Mouse (Mus musculus) right cerebral cortex, postnatal 14 days (tissue): ENCODE data around the gene Lrsam1.
A peak's percentile ranks its signal among the peaks of the same experiment; 100 is the strongest.

Experiments used
- DNase-seq: peaks from one replicate; pipeline ENCODE4 v3.0.0; 2022

The Lrsam1 gene

DNA sequence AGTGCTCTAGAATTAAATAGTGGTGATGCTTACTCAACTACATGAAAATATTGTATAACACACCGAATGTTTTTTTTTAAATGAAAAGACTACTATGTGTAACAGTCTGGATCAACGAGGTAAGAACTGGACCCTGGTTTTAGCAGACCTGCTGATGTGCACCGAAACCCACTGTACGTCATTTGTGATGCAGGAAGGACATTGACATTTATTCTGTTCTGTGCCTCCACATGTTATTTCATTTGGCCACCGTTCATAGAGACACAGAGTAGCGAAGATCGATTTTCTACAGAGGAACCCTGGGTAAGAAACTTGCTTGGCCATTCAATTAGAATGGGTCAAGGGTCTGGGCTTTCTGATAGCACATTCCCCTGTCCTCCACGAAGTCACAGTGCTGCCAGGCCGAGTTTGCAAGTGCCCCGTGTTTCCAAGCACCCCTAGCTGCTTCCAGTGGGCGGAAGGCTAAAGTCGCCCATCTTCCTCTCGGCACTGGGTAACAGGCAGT lies 4.8 kb upstream of the Lrsam1 start:
- no peak for DNase-seq

GRCm38 (mm10) chr2:32965511-32966183 lies 4.2 kb upstream of the Lrsam1 start:
- DNase-seq, result no peak

DNA sequence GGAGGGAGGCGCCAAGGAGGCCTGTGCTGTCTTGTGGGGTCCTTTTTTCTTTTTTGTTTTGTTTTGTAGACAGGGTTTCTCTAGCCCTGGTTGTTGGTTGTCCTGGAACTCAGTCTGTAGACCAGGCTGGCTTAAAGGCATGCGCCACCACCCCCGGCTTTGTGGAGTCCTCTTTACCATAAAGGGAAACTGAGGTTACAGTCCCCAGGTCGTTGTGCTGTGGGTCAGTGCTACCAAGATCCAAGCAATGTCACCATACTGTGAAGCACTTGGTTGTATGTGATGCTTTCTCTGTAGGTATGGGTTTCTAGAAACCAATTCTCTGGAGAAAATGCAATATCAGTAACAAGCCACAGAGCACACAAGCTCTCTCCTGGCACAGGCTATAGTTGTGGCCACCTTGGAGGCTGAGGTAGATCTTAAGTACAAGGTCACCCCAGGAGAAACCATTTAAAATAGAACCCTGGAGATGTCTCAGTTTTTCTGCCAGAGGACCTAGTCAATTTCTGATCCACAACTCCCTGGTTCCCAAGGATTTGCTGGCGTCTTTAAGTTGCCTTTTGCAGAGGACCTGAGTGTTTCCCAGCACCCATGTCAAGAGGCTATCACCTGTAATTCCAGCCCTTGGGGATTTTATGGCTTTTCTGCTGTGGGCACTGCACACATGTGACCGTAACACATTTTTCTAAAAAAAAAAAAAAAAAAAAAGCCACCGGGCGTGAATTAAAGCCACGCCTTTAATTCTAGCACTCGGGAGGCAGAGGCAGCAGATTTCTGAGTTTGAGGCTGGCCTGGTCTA lies 3.4 kb upstream of the Lrsam1 start:
- DNase-seq, result no peak

GRCm38 (mm10) chr2:32963981-32964380 lies 2.6 kb upstream of the Lrsam1 start:
- DNase-seq, result no peak

- DNase-seq, result no peak
These were observed 2.1 kb upstream of the Lrsam1 start for GRCm38 (mm10) chr2:32963544-32963943.

- DNase-seq, result no peak
These were observed 1.4 kb upstream of the Lrsam1 start for GRCm38 (mm10) chr2:32962875-32963220.

GRCm38 (mm10) chr2:32962062-32962874 lies 854 bp upstream of the Lrsam1 start:
- no peak for DNase-seq

GRCm38 (mm10) chr2:32960273-32960672 lies 1.1 kb downstream of the Lrsam1 start:
- DNase-seq, result no peak

- peak; percentile 58 for DNase-seq
These were observed 4.1 kb downstream of the Lrsam1 start for GRCm38 (mm10) chr2:32957344-32957743.

GRCm38 (mm10) chr2:32954581-32954980 lies 6.8 kb downstream of the Lrsam1 start:
- no peak for DNase-seq

GRCm38 (mm10) chr2:32947454-32947853 lies 14.0 kb downstream of the Lrsam1 start:
- DNase-seq, result no peak

DNA sequence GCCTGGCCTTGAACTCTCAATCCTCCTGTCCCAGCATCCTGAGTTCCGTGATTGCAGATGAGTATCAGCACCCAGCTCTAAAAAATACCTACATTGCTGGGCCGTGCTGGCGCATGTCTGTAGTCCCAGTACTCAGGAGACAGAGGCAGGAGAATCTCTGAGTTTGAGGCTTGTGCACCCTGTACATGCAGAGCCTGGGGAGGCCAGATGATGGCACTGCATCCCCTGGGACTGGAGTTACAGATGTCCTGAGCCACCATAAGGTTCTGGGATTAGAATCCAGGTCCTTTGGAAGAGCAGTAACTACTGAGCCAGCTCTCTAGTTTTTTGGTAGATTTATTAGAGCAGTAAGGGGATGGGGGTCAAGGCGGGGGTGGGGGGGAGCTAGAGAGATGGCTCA lies 20.9 kb downstream of the Lrsam1 start:
- no peak for DNase-seq

- DNase-seq, result peak; percentile 49
These were observed 22.0 kb downstream of the Lrsam1 start for GRCm38 (mm10) chr2:32939418-32939817.

GRCm38 (mm10) chr2:32938741-32939140 lies 22.7 kb downstream of the Lrsam1 start:
- no peak for DNase-seq

DNA sequence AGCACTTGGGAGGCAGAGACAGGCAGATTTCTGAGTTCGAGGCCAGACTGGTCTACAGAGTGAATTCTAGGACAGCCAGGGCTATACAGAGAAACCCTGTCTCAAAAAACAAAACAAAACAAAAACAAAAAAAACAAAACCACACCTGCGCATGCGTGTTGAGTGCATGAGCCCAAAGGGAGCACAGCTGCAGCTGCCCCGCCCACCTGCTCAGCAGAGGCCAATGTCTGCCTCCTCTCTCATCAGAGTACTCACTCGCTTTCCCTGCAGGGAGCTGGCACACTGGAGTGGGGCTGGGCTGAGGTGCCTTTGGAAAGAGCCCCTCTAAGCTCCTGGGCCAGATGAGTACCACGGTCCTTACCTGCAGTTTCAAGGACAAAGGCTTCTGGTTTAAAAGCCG lies 29.7 kb downstream of the Lrsam1 start:
- DNase-seq, result no peak

- DNase-seq, result no peak
These were observed 32.2 kb downstream of the Lrsam1 start for GRCm38 (mm10) chr2:32928947-32929829.

DNA sequence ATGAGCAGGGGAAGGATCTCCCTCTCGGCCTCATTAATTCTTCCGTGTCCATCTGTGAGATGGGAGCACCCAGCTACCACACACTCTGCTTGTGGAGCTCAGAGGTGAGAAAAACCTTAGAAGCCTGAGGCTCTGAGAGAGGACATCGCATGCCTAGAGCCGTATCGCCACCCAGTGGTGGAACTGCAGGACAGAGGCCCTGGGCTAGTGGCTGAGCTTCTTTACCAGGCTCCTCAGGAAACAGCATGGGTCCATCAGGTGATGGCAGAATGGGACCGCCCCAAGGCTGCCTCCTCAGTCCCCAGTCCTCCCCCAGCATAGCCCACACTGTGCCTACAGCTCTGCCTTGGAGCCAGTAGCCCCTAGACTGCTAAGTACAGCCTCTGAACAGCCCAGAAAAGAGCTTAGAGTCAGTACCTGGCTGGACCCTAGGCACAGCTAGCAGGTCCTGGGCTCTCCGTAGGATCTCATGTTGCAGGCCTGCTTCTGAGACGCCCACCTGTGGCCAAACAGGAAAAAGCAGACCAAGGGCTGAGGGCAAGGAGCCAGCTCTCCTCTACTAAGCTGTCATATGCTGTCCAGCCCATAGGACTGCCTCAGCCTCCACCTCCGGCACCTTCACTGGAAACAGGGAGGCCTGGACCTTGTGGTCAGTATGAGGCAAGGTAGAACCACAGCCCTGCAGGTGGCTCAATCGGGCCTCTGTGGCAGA lies 33.0 kb downstream of the Lrsam1 start:
- DNase-seq, result peak; percentile 81

DNA sequence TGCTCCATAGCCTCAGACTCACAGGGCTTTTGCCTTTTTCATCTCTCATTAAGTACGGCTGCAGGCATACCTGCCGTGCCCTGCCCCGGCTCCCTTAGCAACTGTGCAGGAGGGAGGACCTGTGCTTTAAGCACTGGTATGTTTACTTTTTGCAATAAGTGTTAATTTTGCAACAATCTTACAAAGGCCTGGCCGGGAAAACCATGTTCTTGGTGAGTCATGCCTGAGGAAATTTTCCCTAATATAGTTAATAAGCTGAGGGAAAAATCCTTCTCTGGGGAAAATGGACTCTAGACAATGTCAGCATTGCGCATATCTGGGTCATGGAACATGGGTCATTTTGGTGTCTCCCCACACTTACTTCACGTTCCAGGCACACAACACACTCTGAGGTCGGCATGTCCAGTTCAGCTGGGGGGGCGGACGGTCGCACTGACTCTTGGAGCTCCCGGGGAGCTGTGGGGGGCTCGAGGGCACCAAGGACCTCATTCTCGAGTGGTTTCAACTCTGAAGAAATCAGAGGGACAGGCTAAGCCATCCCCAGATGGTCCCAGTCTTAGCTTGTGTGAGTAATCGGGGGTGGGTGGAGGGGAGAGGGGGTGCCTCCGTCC lies 33.7 kb downstream of the Lrsam1 start:
- no peak for DNase-seq

- no peak for DNase-seq
These were observed 34.9 kb downstream of the Lrsam1 start for GRCm38 (mm10) chr2:32926330-32927075.

DNA sequence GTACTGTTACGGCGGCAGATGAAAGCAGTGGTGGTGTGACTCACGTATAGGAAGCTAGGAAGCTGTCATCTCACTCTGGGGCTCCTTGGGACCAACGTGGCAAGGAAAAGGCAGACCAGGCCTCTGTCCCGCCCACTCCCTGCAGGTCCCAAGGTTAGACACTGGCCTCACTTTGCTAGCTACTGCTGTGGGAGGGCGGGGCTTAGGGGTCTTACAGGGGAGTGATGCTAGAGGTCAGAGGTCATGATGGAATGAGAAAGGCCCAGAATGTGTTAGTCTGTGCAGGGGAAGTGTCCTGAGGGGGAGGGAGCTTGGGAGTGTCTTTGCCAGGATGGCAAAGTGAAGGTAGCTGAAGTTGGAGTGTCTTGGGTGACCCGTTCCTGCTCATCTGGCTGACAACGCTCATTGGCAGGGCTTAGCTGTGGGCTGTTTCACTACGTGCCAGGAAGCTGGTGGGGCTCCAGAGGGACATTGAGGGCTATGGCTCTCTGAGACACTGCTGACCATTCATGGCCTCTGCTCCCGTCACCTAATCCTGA lies 37.0 kb downstream of the Lrsam1 start:
- no peak for DNase-seq
